Mouse (Mus musculus) fat pad, adult 2 months (tissue): ENCODE results near the gene Phb2.
A peak's percentile ranks its signal among the peaks of the same experiment; 100 is the strongest.
"Not testable (repeated sequence)": the region's sequence is repeated elsewhere in the genome, so short reads cannot be mapped to it uniquely, and the experiment has no call there.

Experiments used
- DNase-seq: peaks from one replicate; pipeline ENCODE4 v3.0.0-alpha.2; 2011; ENCODE audit warnings: low read depth, low spot score; ENCODE audit errors: extremely low read depth

Gene Phb2

DNA sequence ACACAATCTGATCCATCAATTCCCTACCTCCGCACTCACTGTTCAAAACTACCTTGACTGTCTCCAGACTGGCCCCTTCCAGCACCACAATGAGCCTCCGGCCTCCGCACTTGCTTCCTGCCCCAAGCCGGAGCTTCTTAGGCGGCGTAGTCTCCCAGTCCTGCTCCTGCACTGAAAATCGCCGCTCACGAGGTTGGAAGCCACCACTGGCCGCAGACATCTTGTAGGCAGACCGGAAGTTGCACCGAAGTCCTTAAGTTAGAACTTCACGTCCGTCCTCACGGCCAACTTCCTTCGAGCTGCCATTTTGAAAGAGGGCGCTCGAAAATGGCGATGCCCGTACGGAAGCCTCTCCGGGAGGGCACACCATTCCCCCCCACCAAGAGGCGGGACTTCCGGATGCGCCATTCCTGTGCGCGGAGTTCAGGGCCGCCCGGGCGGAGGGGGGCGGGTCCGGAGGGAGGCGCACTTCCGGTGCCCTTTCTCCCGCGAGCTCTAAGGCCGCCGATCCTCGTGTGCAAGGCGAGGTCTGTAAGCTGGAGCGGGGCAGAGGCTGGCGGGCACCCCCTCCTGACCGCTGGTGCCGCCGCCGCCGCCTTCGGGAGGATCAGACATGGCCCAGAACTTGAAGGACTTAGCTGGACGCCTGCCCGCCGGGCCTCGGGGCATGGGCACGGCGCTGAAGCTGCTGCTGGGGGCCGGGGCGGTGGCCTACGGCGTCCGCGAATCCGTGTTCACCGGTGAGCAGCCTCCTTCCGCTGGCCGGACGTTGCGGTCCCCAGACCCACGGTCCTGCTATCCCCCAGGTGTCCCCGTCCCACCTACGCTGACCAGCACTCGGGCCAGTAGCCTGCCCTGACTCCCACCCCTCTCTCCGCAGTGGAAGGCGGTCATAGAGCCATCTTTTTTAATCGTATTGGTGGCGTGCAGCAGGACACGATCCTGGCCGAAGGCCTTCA, at the start of gene Phb2, which contains the start of gene Emg1:
TSS of gene Phb2 (plus strand) at position 513 of the 959 bp plus-strand sequence.
TSS of gene Emg1 (minus strand) at position 355 of the 959 bp plus-strand sequence.
- DNase-seq = peak; percentile 77

DNA sequence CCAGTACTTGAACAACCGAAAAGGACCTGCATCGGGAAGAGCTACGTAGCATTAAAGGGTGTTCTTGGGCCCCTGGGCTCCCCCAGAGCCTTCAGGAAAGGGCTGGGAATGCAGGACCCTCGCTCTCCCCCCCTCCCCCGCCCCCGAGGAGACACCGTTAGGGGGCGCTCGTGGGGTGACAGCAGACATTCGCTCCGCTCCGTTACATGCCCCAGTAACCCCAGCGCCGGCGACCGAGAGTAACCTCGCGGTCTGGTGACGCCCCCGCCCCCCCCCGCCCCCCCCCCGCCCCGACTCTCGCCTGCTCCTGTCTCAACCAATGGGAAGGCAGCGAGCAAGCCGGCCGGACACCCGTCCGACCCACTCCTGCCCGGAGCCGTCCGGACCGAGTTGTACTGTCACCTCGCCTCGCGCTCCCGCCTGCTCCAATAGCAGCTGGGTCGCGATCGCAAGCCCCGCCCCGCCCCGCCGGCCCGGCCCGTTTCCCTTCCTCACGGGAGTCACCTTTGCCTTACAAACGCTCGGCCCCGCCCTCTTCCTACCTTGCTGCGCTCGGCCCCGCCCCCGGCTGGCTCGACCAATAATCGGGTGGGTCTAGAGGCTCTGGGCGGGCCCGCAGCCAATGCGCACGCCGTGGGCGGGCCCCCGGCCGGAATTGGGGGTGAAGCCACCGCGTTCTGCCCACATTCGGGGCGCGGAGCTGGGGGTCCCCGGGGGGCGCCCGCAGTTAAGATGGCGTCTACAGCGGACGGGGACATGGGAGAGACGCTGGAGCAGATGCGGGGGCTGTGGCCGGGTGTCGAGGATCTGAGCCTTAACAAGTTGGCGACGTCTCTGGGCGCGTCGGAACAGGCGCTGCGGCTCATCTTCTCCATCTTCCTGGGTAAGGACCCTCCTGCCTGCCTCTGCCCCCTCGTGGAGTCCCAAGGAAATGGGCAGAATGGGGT, 49.4 kb upstream of the Phb2 start, which contains the start of gene Lpcat3:
TSS of gene Lpcat3 (plus strand) at position 551 of the 947 bp plus-strand sequence.
- DNase-seq = peak; percentile 45

- DNase-seq = no peak
Observed at GRCm38 (mm10) chr6:124663424-124663795, 48.7 kb upstream of the Phb2 start.

DNA sequence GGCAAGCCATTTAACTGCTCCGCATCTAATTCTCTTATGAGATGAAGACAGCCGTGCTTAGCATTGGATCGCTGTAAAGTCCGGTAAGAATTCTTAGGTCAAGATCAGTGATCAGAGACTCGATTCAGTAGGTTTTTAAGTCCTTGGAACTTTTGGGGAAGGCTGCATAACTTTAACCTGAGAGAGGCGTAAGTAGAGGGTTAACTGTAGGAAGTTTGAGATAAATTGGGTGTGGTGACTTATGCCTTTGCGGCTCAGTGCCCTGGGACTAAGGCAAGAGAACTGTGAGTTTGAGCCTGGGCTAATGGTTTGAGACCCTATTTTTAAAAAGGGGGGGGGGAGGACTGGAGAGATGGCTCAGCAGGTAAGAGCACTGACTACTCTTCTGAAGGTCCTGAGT, 47.9 kb upstream of the Phb2 start:
- DNase-seq = no peak

GRCm38 (mm10) chr6:124665011-124665410, 47.1 kb upstream of the Phb2 start:
- DNase-seq = no peak

DNA sequence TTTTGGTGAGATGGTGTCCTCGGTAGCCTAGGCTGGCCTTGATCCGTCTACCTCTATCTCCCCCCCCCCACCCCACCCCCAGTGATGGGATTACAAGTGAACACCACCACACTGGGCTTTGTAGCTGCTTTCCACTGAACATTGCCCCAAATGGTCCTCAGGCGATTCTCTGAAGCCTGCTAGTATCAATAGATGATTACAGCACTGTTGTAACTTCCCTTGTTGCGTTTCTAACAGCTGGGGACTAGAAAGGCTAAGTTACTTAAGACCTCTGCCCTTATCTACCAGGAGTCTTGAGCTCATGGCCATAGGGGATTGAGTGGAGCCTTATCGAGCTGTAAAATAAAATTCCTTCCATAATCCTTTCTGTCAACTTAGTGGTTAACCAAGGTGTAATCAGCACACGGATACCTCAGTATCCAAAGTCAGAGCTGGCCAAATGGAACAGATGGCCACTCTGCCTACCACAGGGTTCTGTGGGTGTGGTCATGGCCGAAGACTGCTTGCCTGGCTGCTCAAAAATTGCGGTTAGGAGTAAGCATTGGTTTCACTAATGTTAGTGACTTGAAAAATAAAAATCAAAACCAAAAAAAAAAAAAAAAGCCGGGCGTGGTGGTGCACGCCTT, 42.8 kb upstream of the Phb2 start:
- DNase-seq = no peak

- peak; percentile 42 for DNase-seq
Observed at GRCm38 (mm10) chr6:124670281-124670900, 41.7 kb upstream of the Phb2 start.

DNA sequence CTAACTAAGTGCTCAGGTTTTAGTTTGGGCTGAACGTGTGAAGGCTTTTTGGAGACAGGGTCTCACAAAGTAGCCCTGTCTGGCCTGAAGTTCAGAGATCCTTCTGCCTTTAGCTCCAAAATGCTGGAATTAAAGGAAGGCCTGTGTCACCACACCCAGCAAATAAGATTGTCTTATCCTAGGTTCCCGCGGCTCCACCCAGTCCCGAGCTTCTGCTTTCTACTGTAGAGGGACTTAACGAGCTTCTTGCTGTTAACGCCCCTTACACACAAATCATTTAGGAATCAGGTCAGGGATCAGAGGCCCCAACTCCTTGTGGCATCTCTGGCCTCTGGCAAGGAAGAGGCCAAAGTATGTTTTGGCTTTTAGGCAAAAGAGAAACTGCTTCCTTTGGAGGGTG, 40.0 kb upstream of the Phb2 start:
- no peak for DNase-seq

DNA sequence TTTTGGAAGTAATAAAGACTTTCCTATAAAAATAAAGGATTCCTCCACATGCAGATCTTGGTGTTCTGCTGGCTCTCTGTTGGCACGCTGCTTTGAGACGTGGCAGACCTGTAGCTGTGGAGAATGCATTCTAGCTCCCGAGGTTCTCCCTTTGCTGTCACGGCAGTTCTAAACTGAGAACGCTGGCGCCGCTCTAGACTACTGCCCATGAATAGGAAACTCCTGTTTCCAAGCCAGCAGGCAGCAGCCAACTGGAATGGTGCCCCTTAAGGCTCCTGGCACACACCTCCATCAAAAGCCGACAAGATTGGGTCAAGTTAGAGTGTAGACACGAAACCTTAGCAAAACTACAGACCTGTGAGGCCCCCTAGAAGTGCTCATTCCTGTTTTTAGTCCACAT, 38.5 kb upstream of the Phb2 start:
- no peak for DNase-seq

GRCm38 (mm10) chr6:124674591-124674990, 37.5 kb upstream of the Phb2 start:
- DNase-seq = no peak

- DNase-seq = no peak
Observed at GRCm38 (mm10) chr6:124676171-124676570, 36.0 kb upstream of the Phb2 start.

DNA sequence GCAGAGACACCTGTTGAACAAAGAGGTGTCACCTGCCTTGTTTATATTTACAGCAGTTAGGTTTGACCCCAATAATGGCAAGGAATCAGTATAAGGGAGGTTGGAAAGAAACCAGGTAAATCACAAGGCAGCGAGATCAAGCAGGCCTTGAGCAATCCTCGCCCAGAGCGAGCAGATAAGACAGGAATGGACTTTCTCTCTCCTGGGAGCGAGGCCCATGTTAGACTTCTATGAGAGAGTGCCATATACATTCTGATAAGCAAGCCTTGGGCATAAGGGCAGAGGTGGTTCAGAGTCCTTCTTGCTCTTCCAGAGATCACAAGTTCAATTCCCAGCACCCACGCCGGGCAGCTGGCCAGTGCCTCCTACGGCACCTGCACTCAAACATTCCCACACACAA, 33.4 kb upstream of the Phb2 start:
- no peak for DNase-seq

DNA sequence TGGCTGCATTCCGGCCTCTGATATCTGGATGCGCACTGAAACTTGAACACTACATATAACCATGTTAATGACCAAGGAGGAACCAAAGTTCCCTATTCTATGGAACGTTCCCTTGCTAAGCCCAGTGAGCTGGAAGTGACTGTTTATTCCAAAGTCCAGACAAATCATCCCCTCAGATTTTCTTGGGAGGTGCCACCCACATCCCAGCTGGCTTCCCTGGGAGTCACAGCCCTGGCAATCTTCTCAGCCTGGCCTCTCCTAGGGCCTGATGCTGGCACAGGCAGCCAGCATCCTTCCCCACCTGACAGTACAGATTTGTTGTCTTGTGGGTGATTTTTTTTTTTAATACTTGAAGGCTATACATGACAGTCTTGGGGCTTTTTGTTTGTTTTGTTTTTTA, 32.6 kb upstream of the Phb2 start:
- no peak for DNase-seq

DNA sequence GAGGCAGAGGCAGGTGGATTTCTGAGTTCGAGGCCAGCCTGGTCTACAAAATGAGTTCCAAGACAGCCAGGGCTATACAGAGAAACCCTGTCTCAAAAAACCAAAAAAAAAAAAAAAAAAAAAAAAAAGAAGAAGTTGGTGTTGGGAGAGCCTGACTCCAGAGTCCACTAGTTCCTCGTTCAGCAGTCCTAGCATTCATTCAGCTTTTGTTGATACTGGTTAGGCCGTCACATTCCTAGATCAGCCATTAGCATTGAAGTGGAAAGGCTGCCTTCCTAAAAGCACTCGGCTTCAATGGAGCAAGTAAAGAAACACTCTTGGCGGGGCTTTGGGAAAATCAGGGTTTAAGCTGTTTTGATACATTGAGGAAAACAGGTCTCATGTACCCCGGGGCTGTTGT, 29.8 kb upstream of the Phb2 start:
- not testable (repeated sequence) for DNase-seq

DNA sequence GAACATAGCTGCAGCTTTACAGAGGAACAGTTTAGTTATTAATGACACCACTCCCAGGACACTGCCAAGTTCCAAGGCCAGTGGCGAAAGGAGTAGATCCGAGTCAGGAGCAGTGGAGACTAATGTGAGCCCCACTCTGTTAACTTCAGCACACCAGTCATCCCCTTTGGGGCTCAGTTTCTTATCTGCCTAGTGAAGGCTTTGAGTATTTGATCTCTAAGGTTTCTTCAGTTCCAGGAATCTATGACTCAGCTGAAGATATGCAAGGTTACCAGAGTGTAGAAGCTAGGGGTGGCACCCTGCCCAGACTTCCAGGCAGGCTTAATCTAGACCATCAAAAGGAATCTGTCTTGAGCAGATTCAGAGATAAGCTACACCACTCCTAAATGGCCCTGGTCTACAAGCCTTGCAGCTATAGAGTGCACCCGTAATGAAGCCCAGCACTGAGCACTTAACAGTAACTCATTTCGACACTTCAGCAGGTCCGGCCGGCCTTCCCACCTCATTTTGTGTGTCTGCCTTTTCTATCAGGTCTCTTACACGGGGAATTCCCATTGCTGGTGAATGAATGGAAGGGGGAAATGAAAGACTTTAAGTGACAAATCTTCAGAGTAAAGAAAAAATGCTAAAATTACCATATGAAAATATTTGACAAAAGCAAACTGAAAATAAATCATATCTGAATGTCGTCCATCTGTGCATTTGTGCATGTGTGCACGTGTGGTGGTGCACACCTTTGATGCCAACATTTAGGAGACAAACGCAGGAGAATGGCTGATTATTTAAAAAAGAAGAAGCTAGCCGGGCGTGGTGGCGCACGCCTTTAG, 28.3 kb upstream of the Phb2 start:
- peak; percentile 84 for DNase-seq

GRCm38 (mm10) chr6:124685606-124686386, 26.3 kb upstream of the Phb2 start:
- DNase-seq = no peak

- DNase-seq = not testable (repeated sequence)
Observed at GRCm38 (mm10) chr6:124686644-124687043, 25.5 kb upstream of the Phb2 start.

GRCm38 (mm10) chr6:124688151-124688758, 23.9 kb upstream of the Phb2 start:
- no peak for DNase-seq
